Mouse (Mus musculus) intestine, embryonic 16.5 days (tissue): ENCODE data around the gene Osbpl3. TPM values are rescaled to one million over a fixed set of nuclear protein-coding genes. Genes with fewer than 3 reads are reported as not detected.

Experiments
- ATAC-seq: fragments of 200-750 bp; cut with Nextera tagmentation; 2 replicates; pipeline ENCODE4 v1.8.0; 2017; ENCODE audit warnings: moderate TSS enrichment, moderate library complexity
- H3K27ac ChIP-seq: fragments of 300-500 bp; sonication (generic); 2 replicates; pipeline ENCODE4 v1.5.1; 2014; ENCODE audit warnings: mild to moderate bottlenecking, low read length
- H3K27me3 ChIP-seq: fragments of 300-500 bp; sonication (generic); replicated peaks from 2 replicates; pipeline ENCODE4 v1.6.1; 2014; ENCODE audit warnings: low read length, control low read depth, mixed read lengths; ENCODE audit not compliant: control insufficient read depth, insufficient read depth
- H3K36me3 ChIP-seq: fragments of 300-500 bp; sonication (generic); 2 replicates; pipeline ENCODE4 v1.6.1; 2014; ENCODE audit warnings: low read length, control low read depth; ENCODE audit not compliant: control insufficient read depth, insufficient read depth
- H3K4me1 ChIP-seq: fragments of 300-500 bp; sonication (generic); 2 replicates; pipeline ENCODE4 v1.6.1; 2014; ENCODE audit warnings: low read length, control low read depth, mixed read lengths; ENCODE audit not compliant: control insufficient read depth, insufficient read depth
- H3K4me2 ChIP-seq: fragments of 300-500 bp; sonication (generic); 2 replicates; pipeline ENCODE4 v1.6.1; 2014; ENCODE audit warnings: low read depth, low read length, control low read depth
- H3K4me3 ChIP-seq: fragments of 300-500 bp; sonication (generic); 2 replicates; pipeline ENCODE4 v1.5.1; 2014; ENCODE audit warnings: mild to moderate bottlenecking, low read length
- H3K9ac ChIP-seq: fragments of 300-500 bp; sonication (generic); 2 replicates; pipeline ENCODE4 v1.6.1; 2014; ENCODE audit warnings: low read depth, low read length
- H3K9me3 ChIP-seq: fragments of 300-500 bp; sonication (generic); 2 replicates; pipeline ENCODE4 v1.6.1; 2016; ENCODE audit warnings: low read length, control low read depth; ENCODE audit not compliant: control insufficient read depth
- WGBS: fragments of 180-500 bp; shearing (Covaris S2); extraction: QIAGEN DNeasy Blood & Tissue Kit; methylation state at CpG from one replicate; pipeline ENCODE4 v1.1.7; 2014; 5-methylcytosine and 5-hydroxymethylcytosine counted together
- polyA plus RNA-seq: library from polyadenylated mRNA; unstranded; fragments of >200 nt; fragmentation: Nextera tagmentation; extraction: Ambion mirVana; gene quantifications from 2 replicates; pipeline ENCODE4 v1.2.1, GENCODE M21; 2015

The Osbpl3 gene
- polyA plus RNA-seq, 1 experiment from 2014 or later, result 7.0 TPM

DNA sequence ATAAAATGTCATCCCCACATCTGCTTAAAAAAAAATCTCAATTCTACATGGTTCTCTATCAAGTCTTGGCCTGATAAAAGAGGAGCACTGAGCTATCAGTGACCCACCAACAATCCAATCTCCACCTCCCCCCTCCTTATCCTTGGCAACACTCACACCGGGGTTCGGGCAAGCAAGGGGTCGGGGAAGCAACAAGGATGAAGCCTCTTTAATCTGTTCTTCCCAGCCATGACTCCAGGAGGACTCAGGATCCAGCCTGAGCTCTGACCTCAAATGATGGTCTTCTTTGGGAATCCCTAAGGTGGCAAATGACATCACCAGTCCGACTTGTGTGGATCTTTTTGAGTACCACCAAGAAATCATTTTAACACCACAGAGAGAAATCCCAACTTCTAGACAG lies 208.2 kb downstream of the Osbpl3 start:
- no peaks in the 10 kb centered on the region for H3K4me1 ChIP-seq
- ATAC-seq, result no peak
- H3K27ac ChIP-seq, result no peak overlapping the region
- WGBS, result 86% methylated on average over 4 of the region's 4 CpGs
- no peaks in the 10 kb centered on the region for H3K9me3 ChIP-seq
- H3K27me3 ChIP-seq, result no peaks in the 10 kb centered on the region
- no peak overlapping the region for H3K4me2 ChIP-seq
- no peaks in the 10 kb centered on the region for H3K36me3 ChIP-seq
- no peak overlapping the region for H3K4me3 ChIP-seq
- H3K9ac ChIP-seq, result no peak overlapping the region

DNA sequence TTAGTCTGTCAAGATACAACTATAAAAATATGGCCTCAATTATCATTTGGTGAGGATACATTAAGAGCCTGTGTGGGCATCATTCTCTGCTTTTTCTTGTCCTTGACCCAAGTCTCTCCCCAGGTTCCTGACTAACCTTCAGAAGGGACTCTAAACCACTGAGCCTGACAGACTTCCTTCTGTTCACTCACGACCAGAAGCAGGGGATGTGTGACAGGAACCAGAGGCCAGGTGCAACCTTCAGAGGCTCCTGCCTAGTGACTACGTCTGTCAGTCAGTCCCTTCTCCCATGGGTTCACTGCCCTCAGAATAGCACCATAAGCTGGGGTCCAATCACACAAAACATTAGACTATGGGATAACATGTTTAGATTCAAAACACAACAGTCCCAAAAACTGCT lies 208.6 kb downstream of the Osbpl3 start:
- Histone ChIP-seq H3K9ac (no peak overlapping the region), H3K27me3 (no peaks in the 10 kb centered on the region), H3K36me3 (no peaks in the 10 kb centered on the region), H3K27ac (no peak overlapping the region), H3K4me2 (no peak overlapping the region), H3K9me3 (no peaks in the 10 kb centered on the region), H3K4me3 (no peak overlapping the region), H3K4me1 (no peaks in the 10 kb centered on the region)
- WGBS, result 68% methylated on average over 2 of the region's 2 CpGs
- no peak for ATAC-seq

DNA sequence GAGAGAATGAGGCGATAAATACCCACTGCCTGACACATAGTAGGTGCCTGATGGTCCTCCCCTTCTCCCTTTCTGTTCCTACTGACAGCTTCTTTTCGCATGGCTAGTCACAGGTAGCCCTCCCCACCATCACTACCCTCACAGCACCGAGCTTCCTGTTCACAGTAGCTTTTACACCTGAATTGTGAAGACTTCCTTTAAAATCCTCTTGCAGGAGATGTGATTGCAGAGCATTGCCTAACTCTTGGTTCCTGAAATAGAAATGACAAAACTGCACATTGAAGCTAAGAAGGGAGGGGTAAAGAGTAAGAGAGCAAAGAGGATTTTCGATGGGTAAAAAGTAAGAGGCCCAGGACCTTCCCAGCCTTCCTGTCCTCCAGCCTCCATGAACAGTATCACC lies 211.0 kb downstream of the Osbpl3 start:
- Histone ChIP-seq H3K4me2 (no peak overlapping the region), H3K27ac (no peak overlapping the region), H3K36me3 (no peaks in the 10 kb centered on the region), H3K27me3 (no peaks in the 10 kb centered on the region), H3K9ac (no peak overlapping the region), H3K9me3 (no peaks in the 10 kb centered on the region), H3K4me3 (no peak overlapping the region), H3K4me1 (no peaks in the 10 kb centered on the region)
- ATAC-seq, result no peak
- 84% methylated on average over 4 of the region's 4 CpGs for WGBS

DNA sequence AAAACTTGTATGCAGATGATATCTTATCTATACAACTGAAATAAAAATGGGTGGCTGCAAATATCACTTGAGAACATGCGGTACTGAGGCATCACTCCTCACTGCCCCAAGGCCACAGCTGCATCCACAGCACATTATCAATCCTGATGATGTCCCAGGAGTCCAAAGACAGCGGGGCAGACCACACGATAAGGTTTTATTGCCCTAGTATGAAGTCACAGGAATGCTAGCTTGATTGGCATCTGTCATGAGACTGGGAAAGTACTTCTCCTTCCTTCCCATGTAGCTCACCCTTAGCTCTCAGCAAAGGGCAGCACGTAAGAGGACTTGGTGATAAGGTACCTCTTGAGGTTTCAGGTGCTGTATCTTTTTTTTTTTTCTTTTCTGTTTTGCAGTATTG lies 211.9 kb downstream of the Osbpl3 start:
- Histone ChIP-seq H3K9ac (no peak overlapping the region), H3K27ac (no peak overlapping the region), H3K4me2 (no peak overlapping the region), H3K9me3 (no peaks in the 10 kb centered on the region), H3K4me1 (no peaks in the 10 kb centered on the region), H3K4me3 (no peak overlapping the region), H3K27me3 (no peaks in the 10 kb centered on the region), H3K36me3 (no peaks in the 10 kb centered on the region)
- ATAC-seq, result peak; percentile 80
- 66% methylated on average over 4 of the region's 4 CpGs for WGBS

Other genes with a start within 250 kb of the Osbpl3 start
- gene Gsdme, start 192.3 kb downstream of the Osbpl3 start, polyA plus RNA-seq, result 27.4 and 27.8 TPM in 2 replicates
- 79.0 and 88.1 TPM in 2 replicates for gene Cycs, start 110.3 kb upstream of the Osbpl3 start, polyA plus RNA-seq
- gene 4921507P07Rik, start 140.4 kb upstream of the Osbpl3 start, polyA plus RNA-seq, result 0.38 and 0.44 TPM in 2 replicates
- not detected in 2 replicates for gene Npvf, start 198.2 kb upstream of the Osbpl3 start, polyA plus RNA-seq